Mouse (Mus musculus) G1E (cell line): ENCODE measurements around the gene Hoxb8. TPM values are rescaled to one million over a fixed set of nuclear protein-coding genes. Genes with fewer than 3 reads are reported as not detected.

Source experiments
- ATAC-seq: 2 replicates; pipeline ENCODE4 v1.8.0; 2016; ENCODE audit warnings: mild to moderate bottlenecking; ENCODE audit not compliant: insufficient number of reproducible peaks, poor library complexity, low FRiP score, severe bottlenecking; ENCODE audit errors: extremely low read depth
- DNase-seq: peaks from one replicate; pipeline ENCODE4 v3.0.0; 2012; ENCODE audit warnings: low spot score
- H3K27me3 ChIP-seq: 2 replicates; pipeline ENCODE4 v1.6.1; 2012; ENCODE audit warnings: mild to moderate bottlenecking, low read length, inconsistent platforms; ENCODE audit not compliant: insufficient read depth
- H3K36me3 ChIP-seq: replicated peaks from 2 replicates; pipeline ENCODE3; 2012; ENCODE audit warnings: mild to moderate bottlenecking, inconsistent platforms
- H3K4me1 ChIP-seq: 2 replicates; pipeline ENCODE4 v1.6.1; 2012; ENCODE audit warnings: low read depth, low read length, inconsistent platforms, mixed read lengths; ENCODE audit not compliant: insufficient read depth
- H3K4me3 ChIP-seq: 2 replicates; pipeline ENCODE4 v1.5.1; 2012; ENCODE audit warnings: low read depth, mild to moderate bottlenecking, inconsistent platforms, low read length, moderate library complexity, mixed read lengths
- H3K9me3 ChIP-seq: replicated peaks from 2 replicates; pipeline ENCODE4 v1.6.1; 2012; ENCODE audit warnings: inconsistent platforms
- CTCF ChIP-seq: IDR thresholded peaks from 2 replicates; pipeline ENCODE4 v1.5.1; 2012; ENCODE audit warnings: low read depth, low read length, inconsistent platforms, mixed read lengths
- GATA1 ChIP-seq: IDR thresholded peaks from 2 replicates; pipeline ENCODE4 v1.6.1; 2012; ENCODE audit warnings: borderline replicate concordance, low read length, inconsistent platforms, mixed read lengths
- GATA2 ChIP-seq: IDR thresholded peaks from 2 replicates; pipeline ENCODE4 v1.6.1; 2012; ENCODE audit warnings: low read depth, low read length, inconsistent platforms, borderline replicate concordance
- POLR2AphosphoS5 ChIP-seq: IDR thresholded peaks from 2 replicates; pipeline ENCODE4 v1.6.1; 2012; ENCODE audit warnings: low read depth, low read length, inconsistent platforms; ENCODE audit not compliant: insufficient replicate concordance
- TAL1 ChIP-seq: conservative IDR thresholded peaks from 2 replicates; pipeline ENCODE4 v1.6.1; 2012; ENCODE audit warnings: low read depth, low read length, inconsistent platforms, mixed read lengths
- polyA plus RNA-seq: library from polyadenylated mRNA; stranded (reverse); fragments of >175 nt; gene quantifications from 2 replicates; pipeline ENCODE4 v1.2.3, GENCODE M21; 2012
- total RNA-seq, 2 experiments: library from RNA; stranded (forward) in 1 of 2; stranded (reverse) in 1 of 2; fragments of 200-1000 nt in 1 of 2; fragments of >200 nt in 1 of 2; fragmentation: Nextera tagmentation in 1 of 2; gene quantifications; 2 replicates each; pipeline ENCODE4 v1.2.3; 2014 to 2017

Hoxb8 gene
- total and polyA plus RNA-seq, 3 experiments = 0.22 TPM; not detected in 1

DNA sequence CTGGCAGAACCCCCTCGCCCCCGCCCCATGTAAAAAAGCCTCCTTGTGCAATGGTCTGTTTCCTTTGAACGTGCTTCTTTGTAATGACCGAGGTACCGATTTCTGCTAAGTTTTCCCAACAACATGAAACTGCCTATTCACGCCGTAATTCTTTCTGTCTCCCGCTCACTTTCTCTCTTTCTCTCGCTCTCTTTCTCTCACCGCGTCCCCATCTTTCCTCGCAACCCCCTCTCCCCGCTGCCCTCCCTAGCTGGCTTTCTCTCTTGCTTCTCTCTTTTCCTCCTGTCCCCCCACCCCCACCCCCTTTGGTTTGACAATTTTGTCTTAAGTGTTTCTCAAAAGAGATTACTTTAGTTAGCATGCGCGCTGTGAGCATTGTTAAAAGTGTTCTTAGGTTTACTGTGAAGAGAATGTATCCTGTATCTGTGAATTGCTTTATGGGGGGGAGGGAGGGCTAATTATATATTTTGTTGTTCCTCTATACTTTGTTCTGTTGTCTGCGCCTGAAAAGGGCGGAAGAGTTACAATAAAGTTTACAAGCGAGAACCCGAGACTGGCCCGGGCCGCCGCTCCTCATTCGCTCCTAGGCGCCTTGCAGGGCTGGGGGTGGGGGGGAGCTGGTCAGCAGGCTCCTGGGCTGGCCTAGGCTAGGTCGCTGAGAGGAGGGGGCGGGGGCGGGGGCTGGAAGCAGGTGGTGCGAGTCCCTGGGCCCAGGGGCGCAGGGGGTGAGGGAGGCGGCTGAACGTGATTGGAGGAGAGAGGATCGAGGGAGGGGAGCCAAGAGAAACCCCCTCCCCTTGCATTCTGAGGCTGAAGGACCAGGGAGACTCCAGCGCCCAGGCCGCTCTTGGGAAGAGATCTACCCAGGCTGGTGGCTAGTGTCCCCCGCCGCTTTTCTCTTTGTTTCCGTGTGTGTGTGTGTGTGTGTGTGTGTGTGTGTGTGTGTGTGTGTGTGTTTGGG, 3.3 kb downstream of the Hoxb8 start:
- ATAC-seq (no peak), DNase-seq (no peak)
- Histone ChIP-seq H3K4me1 (no peaks in the 10 kb centered on the region), H3K27me3 (peaks cover 83% of the 10 kb centered on the region), H3K36me3 (no peaks in the 10 kb centered on the region), H3K4me3 (no peak overlapping the region), H3K9me3 (no peaks in the 10 kb centered on the region)
- TF ChIP-seq CTCF = no peak
- no peak for TF ChIP-seq POLR2AphosphoS5
- TF ChIP-seq TAL1 = no peak
- TF ChIP-seq GATA2 = no peak
- no peak for TF ChIP-seq GATA1

DNA sequence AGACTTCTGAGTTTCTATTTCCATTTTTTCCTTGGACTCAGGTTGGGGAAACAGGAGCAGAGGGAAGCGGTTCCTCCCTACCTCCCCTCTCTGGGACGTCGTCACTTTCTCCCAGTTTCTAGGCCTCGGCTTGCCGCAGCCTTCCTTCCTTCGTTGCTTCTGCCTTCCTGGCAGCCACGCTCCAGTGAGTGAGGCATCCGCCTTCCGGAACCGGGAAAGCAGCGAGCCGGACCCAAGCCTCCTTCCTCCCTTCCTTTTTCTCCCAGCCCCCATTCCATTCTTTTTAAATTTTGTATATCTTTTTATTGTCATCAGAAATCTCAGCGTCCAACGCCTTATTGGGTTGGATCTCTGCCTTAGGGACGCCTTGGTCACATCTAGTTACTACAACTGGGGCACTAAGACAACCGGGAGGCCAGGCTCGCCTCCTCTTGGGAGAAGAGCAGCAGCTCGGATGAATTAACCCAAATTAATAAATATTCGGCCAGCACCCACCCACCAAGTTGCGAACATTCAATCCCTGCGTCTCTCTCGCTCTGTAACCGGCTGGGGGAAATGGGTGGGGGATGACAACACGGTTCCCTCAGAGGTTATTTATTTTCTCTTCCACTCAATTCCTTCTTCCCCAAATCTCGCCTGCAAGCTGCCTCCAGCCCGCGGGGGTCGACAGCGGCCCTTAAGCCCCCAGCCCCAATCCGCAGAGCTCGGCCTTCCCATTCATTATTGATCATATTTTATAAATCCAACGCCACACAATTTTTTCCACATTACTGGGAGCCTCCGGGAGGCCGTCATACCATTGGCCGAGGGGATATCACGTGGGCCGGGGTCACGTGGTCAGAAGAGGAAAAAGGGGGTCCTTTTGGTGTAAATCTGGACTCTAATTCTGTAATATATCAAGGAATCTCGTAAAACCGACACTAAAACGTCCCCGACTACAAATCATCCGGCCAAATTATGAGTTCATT, 4.3 kb downstream of the Hoxb8 start, which contains the start of gene Hoxb7:
Gene Hoxb7 (plus strand): TSS at position 853 of the 968 bp plus-strand sequence.
- no peak within 1 kb of the TSS for H3K4me3 ChIP-seq

DNA sequence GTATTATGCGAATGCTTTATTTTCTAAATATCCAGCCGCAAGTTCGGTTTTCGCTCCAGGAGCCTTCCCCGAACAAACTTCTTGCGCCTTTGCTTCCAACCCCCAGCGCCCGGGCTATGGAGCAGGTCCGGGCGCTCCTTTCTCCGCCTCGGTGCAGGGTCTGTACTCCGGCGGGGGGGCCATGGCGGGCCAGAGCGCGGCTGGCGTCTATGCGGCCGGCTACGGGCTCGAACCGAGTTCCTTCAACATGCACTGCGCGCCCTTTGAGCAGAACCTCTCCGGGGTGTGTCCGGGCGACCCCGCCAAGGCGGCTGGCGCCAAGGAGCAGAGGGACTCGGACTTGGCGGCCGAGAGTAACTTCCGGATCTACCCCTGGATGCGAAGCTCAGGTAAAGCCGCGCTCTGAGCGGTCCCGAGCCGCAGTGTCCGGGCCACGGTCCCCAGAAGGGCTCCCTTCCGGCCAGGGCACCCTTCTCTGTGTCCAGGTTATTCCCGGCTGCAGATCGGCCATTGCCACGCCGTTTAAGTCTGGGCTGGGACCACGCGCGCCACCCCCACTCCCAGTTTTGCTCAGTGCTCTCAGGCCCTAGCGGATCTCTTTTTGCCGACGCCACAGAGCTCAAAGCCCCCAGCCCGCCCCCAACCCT, 5.2 kb downstream of the Hoxb8 start:
- H3K9me3 ChIP-seq = no peaks in the 10 kb centered on the region
- H3K4me1 ChIP-seq = no peaks in the 10 kb centered on the region
- no peak overlapping the region for H3K4me3 ChIP-seq
- no peaks in the 10 kb centered on the region for H3K36me3 ChIP-seq
- peaks cover 80% of the 10 kb centered on the region for H3K27me3 ChIP-seq
- ATAC-seq (no peak), DNase-seq (no peak)
- TF ChIP-seq TAL1 = no peak
- no peak for TF ChIP-seq GATA2
- TF ChIP-seq POLR2AphosphoS5 = no peak
- TF ChIP-seq GATA1 = no peak
- TF ChIP-seq CTCF = no peak

More for the DNA sequence above, 4.3 kb downstream of the Hoxb8 start, which contains the start of gene Hoxb7:
- DNase-seq = no peak
- TF ChIP-seq GATA1 (no peak), CTCF (no peak)
- H3K27me3 ChIP-seq = peaks cover 81% of the 10 kb centered on the region
- H3K9me3 ChIP-seq = no peaks in the 10 kb centered on the region
- H3K36me3 ChIP-seq = no peaks in the 10 kb centered on the region
- ATAC-seq = no peak
- H3K4me1 ChIP-seq = no peaks in the 10 kb centered on the region

DNA sequence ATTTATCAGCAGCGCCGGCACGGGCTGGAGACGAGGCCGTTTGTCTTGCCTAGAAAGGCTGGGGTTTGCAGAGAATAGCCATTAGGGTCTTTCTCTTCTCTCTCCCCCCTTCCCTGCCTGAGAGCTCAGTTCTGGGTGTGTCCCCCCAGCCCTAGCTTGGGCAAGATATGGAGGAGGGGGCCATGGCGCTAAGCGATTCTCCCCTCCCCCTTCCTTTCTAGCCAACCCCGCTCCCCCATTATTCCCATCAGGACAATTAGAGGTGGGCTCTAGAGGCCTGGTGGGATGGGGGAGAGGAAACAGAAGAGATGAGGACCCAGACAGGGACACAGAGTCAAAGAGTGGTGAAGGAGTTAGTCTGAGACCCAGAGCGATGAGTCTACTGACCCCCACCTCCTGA, 5.7 kb downstream of the Hoxb8 start:
- no peak for ATAC-seq
- peaks cover 80% of the 10 kb centered on the region for H3K27me3 ChIP-seq
- TF ChIP-seq POLR2AphosphoS5 = no peak
- TF ChIP-seq CTCF = no peak
- no peak for TF ChIP-seq TAL1
- TF ChIP-seq GATA2 = no peak
- TF ChIP-seq GATA1 = no peak
- no peak for DNase-seq
- no peaks in the 10 kb centered on the region for H3K4me1 ChIP-seq
- no peaks in the 10 kb centered on the region for H3K9me3 ChIP-seq
- no peak overlapping the region for H3K4me3 ChIP-seq
- H3K36me3 ChIP-seq = no peaks in the 10 kb centered on the region

DNA sequence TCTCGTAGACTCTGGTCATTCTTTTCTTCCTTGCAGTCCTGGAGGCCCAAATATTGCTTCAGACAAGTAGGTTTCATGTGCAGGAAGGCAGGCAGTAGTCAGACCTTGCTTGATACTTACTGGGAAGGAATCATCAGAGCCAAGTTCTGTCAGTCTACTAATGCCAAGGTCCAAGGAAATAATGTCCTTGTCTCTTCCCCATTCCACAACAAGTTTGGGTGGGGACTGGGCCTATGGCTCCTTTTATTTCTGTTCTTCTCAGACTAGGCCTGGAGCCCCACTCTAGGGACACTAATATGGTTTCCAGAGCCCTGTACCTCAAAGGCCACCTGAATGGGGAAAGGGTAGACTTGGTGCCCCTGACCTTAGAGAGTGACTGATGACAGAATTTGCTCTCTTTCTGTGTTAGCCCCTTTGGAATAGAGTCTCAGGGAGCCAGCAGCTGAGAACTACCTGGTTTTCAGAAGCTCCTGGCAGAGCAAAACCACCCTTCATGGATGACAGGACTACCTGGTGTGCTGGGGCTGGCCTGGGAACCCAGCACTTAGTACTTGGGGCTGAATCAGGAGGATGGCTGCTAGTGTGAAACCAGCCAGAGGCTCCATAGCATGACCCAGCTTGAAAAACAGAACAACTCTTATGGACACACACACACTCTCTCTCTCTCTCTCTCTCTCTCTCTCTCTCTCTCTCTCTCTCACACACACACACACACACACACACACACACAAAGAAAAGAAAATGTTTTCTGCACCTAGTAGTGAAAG, 6.9 kb downstream of the Hoxb8 start:
- H3K9me3 ChIP-seq = no peaks in the 10 kb centered on the region
- H3K27me3 ChIP-seq = peaks cover 84% of the 10 kb centered on the region
- TF ChIP-seq GATA2 (no peak), GATA1 (no peak), CTCF (no peak), TAL1 (no peak)

More for the DNA sequence above, 6.9 kb downstream of the Hoxb8 start:
- Histone ChIP-seq H3K4me3 (no peak overlapping the region), H3K36me3 (no peaks in the 10 kb centered on the region), H3K4me1 (no peaks in the 10 kb centered on the region)
- ATAC-seq (no peak), DNase-seq (no peak)
